Mouse (Mus musculus): ENCODE measurements around the gene Fbxo3. TPM values are rescaled to one million over a fixed set of nuclear protein-coding genes. Genes with fewer than 3 reads are reported as not detected.
"Not testable (repeated sequence)": the region's sequence is repeated elsewhere in the genome, so short reads cannot be mapped to it uniquely, and the experiment has no call there.

Gene Fbxo3
- 10 to 100 TPM; 46.4 to 51.8 (median 49.5) TPM for total RNA-seq (2022)

DNA sequence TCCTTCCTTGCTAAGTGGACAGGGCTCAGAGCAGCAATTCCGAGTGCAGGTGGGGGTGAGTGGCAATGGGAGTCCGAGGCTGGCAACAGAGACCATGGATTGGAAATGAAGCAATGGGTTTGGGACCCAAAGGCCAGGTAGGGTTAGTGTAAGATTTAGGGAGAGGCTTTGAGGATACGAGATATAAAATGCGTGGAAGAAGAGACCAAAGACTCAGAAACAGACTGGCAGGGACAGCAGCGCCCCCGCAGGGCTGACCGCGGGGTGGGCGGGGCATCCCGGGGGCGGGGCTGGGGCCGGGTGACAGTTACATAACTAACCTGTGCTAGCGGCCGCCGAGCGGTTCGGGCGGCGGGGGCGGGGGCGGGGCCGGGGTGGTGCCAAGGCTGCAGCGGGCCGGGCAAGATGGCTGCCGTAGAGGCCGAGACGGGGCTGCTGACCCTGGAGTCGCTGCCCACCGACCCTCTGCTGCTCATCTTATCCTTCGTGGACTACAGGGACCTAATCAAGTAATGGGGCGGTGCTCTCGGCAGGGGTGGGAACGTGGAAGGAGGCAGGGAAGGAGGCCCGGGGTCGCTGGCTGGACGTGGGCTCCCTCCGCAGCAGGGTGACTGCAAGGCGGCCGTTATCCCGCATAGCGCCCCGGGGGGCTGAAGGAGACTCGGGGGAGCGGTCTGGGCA is at the start of gene Fbxo3:
Gene Fbxo3, plus strand, starts transcription at position 264 of the 681 bp plus-strand sequence.
- peak; percentile 86 for DNase-seq (ENCODE audit: low spot score in 2 of 2)

DNA sequence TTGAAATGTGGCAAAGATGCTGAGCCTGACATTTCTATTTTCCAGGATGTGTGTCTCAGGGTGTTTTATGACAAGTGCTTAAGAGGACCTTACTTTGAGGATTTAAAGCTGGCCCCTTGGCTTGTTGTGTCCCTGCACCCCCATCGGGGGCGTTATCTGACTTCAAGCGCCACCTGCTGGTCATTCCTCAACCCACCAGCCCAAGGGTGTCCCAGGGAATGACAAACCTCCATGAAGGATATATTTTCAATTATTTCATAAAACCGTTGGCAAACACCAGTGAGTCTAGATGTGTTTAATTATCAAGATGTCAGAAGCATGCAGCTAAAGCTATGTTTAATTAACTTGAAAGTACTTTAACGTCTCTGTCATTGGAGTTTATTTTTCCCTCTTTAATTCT is 45.3 kb upstream of the Fbxo3 start:
- DNase-seq (ENCODE audit: low spot score in 2 of 2): peak; percentile 31 to 44

DNA sequence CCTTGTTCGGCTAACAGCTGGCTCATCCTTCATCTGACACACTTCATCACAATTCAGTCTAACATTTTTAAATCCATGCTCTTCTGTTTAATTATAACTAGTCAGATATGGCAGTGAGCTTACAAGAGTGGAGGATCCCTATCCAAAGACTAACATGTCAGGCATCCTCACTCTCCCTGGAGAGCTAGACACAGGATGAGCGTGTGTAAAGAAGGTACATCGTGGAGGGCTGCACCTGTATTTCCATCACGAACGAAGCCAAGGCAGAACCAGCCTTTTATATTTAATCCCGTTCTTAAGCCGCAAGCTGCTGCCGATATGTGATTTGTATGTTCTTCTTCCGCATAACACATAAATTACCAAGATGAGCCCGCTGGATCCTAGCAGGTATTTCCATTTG is 44.4 kb upstream of the Fbxo3 start:
- no peak for DNase-seq (ENCODE audit: low spot score in 2 of 2)

DNA sequence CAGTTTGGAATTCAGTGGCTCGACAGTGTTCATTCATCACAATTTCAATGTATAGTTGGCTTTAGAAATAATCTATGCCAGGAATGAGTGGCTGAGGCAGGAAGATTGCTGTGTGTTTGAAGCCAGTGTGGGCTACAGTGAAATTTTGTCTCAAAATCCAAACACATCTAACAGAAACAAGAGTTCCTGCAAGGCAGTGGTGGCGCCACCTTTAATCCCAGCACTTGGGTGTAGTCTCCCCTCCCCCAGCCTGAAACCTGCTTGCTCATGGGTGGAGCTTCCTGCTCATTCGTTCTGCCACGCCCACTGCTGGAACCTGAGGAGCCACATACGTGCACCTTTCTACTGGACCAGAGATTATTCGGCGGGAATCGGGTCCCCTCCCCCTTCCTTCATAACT is 39.9 kb upstream of the Fbxo3 start:
- DNase-seq (ENCODE audit: low spot score in 2 of 2): not testable (repeated sequence)

DNA sequence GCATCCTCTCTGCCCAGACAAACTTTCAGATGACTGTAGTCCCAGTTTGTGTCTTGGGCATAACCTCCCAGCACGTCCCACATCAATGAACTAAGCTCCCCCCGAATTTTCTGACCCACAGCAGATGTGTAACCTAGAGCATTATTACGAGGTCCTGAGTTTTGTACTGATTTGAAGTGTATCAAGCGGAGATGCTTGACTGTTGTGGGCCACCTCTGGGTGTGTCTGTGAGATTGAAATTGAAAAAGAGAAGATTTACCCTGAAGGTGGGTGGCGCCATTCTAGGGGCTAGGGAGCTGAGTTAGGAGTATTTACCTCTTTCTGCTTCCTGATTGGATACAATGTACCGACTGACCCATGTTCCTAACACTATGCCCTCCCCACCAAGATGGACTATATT is 37.8 kb upstream of the Fbxo3 start:
- DNase-seq (ENCODE audit: low spot score in 2 of 2): no peak

DNA sequence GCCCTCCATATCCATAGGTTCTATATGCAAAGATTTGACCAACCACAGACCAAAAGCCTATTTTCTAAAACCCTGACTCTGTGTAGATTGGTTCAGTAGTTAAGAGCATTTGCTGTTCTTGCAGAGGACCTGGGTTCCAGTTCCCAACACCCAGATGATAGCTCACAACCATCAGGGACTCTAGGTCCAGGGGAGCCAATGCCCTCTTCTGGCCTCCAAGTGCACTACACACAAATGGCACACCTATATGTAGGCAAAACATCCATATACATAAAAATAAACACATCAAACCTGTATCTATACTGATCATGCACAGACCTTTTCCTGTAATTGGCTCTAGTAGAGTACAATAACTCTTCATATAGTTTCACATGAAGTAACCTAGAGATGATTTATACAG is 36.2 kb upstream of the Fbxo3 start:
- no peak for DNase-seq (ENCODE audit: low spot score in 2 of 2)

DNA sequence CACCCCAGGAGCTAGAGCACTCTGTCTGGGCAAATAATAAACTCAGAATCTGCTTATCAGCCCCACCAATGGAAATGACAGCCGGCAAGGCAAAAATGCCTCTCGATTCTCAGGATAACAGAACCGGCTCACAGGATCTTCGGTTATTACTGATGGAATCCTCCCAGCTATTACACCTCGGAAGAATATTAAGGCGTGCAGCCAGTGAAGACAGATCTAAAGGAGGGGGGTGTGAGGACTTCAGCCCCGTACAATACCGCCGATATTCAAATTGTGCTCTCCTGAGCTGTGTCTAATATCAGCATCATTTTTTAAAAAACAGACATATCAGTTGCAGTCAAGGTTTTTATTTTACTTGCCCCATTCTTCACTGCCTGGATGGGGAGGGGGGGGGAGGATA is 35.4 kb upstream of the Fbxo3 start:
- DNase-seq (ENCODE audit: low spot score in 2 of 2): no peak

DNA sequence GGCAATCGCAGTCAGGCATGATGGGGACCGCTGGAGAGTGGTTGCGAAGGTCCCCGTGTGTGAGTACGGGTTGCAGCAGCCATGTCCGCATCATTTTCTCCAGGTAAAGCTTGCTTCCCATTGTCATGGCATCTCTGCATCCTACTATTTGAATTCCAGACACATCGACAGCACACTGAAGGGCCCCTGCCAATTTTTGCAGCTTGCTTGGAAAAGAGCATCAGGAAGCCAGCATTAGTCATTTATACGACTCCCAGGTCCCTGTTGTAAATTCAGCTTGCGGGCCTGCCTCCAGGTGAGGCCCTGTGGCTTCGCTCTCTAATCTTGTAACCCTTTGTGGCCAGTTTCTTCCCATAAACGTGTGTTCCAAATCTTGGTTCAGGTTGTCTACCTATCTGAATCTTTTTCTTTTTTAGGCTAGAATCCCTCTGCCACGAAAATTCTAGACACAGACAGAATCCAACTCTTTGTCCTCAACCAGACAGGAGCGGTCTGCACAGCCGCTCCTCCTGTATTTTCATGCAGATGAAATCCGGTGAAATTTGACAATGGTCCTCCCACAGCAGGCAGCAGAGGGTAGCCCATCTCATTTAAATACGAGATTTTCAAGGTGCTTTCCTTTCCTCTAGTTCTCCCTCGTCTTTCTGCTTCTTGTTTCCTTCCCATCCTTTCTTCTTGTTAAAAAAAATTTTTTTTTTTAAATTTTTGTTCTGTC is 34.7 kb upstream of the Fbxo3 start:
- no peak for DNase-seq (ENCODE audit: low spot score in 2 of 2)

DNA sequence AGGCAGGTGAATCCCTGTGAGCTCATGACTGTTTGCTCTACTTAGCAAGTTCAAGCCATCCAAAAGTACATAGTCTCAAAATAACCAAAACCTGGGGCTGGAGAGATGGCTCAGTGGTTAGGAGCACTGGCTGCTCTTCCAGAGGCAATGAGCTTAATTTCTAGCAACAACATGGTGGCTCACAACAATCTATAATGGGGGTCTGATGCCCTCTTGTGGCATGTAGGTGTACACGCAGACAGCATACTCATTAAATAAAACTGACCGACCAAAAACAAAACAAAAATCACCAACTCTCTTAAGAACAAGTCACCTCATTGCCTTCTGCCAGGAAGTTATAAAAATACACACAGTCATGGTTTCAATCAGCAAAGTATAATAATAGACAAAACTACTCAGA is 26.4 kb upstream of the Fbxo3 start:
- DNase-seq (ENCODE audit: low spot score in 2 of 2): no peak

DNA sequence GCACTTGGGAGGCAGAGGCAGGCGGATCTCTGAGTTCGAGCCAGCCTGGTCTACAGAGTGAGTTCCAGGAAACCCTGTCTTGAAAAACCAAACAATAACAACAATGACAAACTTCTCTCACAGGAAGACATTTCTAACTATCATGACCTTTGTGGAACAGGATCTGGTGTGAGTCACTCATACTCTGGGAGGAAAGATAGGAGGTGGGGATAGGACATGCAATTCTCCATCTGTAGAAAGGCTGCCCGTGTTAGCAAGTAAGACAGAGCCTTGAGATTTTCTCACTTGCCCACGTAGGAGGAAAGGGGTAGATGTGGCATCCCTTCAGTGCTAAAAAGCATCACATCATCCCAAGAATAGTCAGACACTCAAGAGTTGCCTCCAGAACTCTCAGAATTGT is 25.7 kb upstream of the Fbxo3 start:
- no peak for DNase-seq (ENCODE audit: low spot score in 2 of 2)

DNA sequence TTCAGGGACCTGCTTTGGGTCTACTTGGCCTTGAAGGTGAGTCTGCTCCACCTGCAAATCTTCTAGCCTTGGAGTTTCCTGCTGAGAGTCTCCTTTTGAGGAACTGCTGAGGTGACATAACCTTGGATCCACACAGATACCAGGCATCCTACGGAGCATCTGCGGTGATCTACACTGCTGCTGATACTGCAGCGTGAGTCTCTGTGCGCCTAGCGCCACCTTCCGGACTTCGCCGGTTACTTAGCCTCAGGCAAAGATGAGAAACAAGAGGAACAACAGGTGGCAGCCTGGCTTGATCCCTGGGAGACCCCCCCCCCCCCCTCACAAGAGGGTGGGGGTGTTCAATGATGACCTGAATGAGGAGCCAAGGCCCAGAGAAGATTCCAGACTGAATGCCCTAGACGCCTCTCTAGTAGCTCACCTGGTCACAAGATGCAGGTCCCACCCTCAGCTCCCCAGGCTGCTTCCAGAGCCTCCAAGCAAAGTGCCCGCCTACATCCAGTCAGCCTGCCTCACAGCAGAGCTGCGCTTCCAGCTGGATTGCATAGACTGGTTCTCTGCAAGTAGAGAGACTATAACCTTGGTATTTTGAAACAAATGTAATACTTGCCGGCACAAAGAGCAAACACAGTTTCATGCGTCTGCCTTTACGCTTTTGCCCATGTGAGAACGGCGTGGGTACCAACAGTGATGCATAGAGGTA is 24.7 kb upstream of the Fbxo3 start:
- no peak for DNase-seq (ENCODE audit: low spot score in 2 of 2)

DNA sequence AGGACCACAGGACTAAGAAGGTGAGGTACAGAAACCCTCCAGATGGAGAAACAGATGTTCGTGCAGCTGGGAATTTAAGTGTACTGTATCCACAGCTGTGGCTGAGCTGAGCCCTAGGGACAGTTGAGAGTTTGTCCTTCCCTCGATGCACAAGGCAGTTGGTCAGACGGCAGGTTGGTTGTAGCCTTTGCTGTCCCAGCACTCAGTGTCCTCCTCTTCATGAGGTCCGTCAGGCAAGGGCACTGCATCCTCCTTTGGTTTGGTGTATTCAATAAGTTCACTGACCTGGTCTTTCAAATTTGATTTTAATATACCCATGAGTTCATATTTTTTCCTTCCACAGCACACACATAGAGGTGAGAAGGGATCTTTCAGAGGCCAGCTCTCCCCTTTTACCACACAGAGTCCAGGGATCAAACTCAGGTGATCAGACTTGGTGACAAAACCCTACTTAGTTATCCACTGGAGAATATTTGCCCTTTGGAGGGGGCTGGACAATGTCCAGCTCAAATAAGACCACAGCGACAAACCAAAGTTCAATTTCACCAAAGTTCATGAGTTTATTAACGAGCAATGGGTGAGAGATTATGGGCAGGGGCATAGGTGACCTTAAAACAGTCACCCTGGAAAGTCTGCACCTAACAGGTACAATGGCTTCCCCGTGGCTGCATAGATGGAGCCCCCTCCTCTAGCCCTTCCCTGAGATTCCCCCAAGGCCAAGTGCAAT is 19.6 kb upstream of the Fbxo3 start:
- no peak for DNase-seq (ENCODE audit: low spot score in 2 of 2)

DNA sequence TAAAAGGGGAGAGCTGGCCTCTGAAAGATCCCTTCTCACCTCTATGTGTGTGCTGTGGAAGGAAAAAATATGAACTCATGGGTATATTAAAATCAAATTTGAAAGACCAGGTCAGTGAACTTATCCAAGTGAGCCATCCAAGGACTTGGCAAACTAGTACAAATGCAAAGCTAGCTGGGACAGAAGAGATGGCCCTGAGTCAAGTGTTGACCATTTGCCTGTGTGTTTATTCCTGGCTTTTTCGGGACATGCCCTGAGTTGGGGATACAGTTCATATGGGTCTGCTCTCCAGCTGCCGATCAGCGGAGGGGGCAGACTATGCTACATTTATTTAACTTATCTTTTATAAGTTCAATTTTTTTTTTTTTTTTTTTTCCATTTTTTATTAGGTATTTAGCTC is 18.7 kb upstream of the Fbxo3 start:
- DNase-seq (ENCODE audit: low spot score in 2 of 2): not testable (repeated sequence)

DNA sequence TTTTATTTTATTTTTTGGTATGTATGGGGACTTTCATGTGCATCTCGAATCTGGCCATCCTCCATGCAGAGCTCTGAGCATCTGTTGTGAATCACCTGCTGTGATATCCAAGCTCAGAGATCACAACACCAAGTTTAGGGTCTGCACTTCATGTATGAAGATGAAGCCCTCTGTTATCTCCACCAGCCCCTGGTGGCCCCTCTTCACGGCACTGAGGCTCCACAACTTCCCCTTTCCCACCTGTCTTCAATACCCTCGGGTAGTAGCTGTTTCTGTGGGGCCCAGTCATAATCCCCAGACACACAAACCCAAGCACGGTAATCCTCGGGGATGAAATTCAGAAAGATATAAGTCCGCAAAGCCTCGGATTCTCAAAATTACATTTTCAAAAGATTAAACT is 4.4 kb upstream of the Fbxo3 start:
- DNase-seq (ENCODE audit: low spot score in 2 of 2): no peak

DNA sequence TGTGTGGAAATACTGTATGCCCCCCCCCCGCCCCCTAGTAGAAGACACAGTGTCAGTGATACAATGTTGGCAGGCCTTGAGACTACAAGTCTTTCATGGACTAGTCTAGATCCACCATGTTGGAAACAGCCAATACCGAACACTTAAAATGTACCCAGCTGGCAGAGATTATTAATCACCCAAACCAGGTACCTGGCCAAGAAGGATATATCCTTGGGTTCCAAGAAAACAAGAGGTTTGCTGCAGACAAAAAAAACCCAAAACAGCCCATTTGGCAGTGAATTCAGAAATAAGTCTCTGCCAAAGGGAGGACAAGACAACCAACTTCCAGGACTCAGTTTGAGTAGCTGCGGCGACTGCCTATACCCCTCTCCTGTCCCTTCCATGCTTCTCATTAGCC is 2.9 kb upstream of the Fbxo3 start:
- DNase-seq (ENCODE audit: low spot score in 2 of 2): no peak

DNA sequence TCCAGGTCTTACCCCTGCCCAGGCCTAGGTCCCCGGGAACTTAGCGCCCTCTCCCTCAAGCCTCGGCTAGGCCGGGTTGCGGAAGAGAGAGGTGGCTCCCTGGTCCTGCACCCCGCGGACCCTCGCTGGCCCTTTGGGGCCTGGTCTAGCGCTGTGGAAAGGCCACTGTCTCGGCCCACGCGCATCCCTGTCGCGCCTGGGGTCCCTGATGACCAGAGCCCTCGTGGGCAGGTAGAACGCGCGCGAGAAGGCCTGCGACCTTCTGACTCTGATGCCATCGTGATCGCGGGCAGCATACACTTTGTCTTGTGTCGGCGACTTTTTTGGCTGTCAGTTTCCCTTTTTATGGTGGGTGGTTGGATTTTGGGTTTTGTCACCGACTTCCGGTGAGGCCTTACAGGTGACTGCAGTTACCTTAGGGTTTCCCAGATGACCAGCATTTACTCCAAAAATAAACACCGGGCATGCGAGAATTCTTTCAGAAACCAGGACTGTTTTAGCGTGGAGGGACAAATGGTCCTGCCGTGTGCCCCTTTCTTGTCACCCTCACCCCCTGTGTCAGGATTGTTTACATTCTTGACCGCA is 710 bp downstream of the Fbxo3 start, which contains the start of gene 4931422A03Rik:
Gene 4931422A03Rik, minus strand, starts transcription at position 223 of the 585 bp plus-strand sequence.
- DNase-seq (ENCODE audit: low spot score in 2 of 2): peak; percentile 11 to 31

DNA sequence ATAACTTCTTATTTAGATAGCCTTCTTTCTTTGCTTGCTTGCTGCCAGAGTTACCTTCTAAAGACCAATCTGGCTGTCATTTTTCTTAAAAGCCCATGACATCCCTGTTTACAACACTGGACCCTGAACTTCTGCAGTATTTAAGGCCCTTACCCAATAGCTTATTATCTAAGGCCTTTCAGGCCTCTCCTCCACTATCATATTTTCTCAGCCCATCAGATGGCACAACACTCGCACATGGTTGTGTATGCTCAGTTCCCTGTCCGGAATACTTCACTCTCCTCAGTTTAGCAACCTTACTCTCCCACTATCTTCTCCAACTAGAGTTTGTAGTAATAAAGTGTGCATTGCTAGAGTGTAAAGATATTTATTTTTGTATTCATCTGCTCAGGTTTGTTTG is 1.6 kb downstream of the Fbxo3 start:
- no peak for DNase-seq (ENCODE audit: low spot score in 2 of 2)

DNA sequence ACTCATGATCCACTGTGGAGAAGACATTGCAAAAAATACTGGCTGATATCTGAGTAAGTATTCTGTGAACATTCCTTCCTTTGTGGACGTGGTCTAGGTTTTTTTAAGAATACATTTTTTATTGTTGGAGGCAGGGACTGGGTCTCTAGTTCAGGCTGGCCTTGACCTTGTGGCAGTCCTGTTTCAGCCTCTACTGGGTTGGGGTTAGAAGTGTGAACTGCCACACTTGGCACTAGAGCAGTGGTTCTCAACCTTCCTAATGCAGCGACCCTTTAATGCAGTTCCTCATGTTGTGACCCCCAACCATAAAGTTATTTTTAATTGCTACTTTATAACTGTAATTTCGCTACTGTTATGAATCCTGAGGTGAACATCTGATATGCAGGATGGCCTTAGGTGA is 2.9 kb downstream of the Fbxo3 start:
- no peak for DNase-seq (ENCODE audit: low spot score in 2 of 2)

DNA sequence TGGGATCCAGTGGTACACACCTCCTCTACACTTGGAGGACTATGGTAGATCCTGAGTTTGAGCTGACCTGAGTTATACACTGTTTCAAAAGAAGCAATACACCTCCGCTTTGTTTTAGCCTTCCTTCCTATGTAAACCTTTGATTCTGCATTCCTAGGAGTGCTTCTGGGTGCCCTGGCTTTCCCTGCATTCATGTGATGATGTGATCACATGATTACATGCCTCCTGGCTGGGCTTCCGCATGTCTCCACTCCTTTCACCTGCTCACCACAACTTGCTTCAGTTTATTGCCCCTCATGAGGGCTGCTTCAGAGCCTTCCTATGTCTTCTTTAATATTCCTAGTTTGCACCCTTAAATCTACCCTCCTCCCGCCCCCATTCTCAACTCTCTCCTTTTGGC is 4.5 kb downstream of the Fbxo3 start:
- no peak for DNase-seq (ENCODE audit: low spot score in 2 of 2)

DNA sequence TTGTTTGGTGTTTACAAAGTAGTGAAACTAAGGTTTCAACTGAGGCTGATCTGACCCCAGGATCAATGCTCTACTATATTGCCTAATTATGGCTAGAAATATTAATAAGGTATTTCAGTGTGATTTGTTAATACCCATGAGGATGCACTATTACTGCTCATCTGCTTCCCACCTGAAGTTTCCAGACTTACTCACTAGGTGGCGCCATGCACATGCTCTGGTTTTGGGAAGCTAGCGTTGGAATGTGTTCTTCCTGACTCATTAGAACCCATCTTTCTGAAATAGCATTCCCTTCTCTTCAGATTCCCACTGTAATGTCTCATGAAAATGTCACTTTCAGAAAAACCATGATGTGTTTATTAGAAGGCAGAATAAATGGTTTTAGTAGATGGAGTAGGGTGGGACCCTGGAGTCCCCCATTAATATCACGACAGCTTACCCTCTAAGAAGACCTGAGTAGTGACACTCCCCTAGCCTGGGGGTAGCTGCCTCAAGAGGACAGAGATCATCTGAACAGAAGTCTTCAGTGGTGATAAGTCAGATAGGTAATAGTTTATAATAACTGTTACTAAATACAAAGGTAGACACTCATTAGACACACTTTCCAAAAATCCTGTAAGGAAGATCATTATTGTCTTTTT is 7.4 kb downstream of the Fbxo3 start:
- peak; percentile 27 to 38 for DNase-seq (ENCODE audit: low spot score in 2 of 2)

DNA sequence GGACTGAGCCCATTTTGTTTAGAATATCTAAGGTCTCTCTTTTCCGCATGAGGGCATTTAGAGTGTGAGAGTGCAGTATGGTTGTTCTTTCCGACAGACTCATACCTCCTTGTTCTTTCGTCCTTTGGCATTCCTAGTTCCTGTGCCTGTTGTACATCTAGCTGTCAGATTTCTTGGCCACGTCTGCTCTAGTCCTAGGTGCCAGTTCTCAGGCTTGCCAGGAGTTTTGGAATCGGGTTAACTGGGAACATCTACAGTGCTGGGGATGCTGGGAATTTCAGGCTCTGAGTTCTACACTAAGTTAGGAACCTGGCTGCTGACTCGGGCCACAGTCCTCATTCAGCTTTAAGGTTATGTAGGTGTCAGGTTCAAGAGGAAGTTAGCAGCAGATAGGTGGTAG is 8.1 kb downstream of the Fbxo3 start:
- peak; percentile 9 to 30 for DNase-seq (ENCODE audit: low spot score in 2 of 2)

Data from gastrocnemius, adult 8-10 months (tissue).